ENCODE assay signal across 19 mouse cellular contexts in genomic region chr11:104061361-104061760, GRCm38 (mm10).
DNase-seq lines count a peak whose midpoint lies in the region; ATAC-seq lines count a peak whose summit lies in the region.
"Had no signal": no experiment of that assay in that cellular context is flagged by ENCODE, and none has a peak within 500 bp of the region (broad histone marks: within the 10 kb centered on the region; RNA-seq: fewer than 3 reads in every experiment).

No protein-coding gene starts in this region.

- no peaks in the 10 kb centered on the region for H3K9me3 ChIP-seq in kidney, embryonic 15.5 days (replicated peaks)
- H3K9me3 ChIP-seq: embryonic facial prominence, embryonic 10.5 days; embryonic facial prominence, embryonic 12.5 days; forebrain, embryonic 13.5 days; forebrain, embryonic 15.5 days; G1E had no signal

- no peak for ATAC-seq in kidney, embryonic 15.5 days (replicated peaks; ENCODE audit: low FRiP score)
- ATAC-seq: activated CD4-positive, CD25-positive, alpha-beta regulatory T cell, adult 4 months; forebrain, embryonic 13.5 days; forebrain, embryonic 15.5 days; forebrain, postnatal 0 days; Patski had no signal

- no peak overlapping the region for H3K9ac ChIP-seq in kidney, embryonic 15.5 days
- H3K9ac ChIP-seq: embryonic facial prominence, embryonic 12.5 days; forebrain, embryonic 13.5 days; forebrain, embryonic 15.5 days; forebrain, postnatal 0 days had no signal

- no peak overlapping the region for H3K27ac ChIP-seq in kidney, embryonic 15.5 days
- H3K27ac ChIP-seq: embryonic facial prominence, embryonic 10.5 days; embryonic facial prominence, embryonic 12.5 days; forebrain, embryonic 13.5 days; forebrain, embryonic 15.5 days had no signal

- H3K4me1 ChIP-seq in kidney, embryonic 15.5 days = no peaks in the 10 kb centered on the region
- H3K4me1 ChIP-seq: embryonic facial prominence, embryonic 12.5 days; forebrain, embryonic 13.5 days had no signal

- H3K4me2 ChIP-seq in kidney, embryonic 15.5 days = no peak overlapping the region
- H3K4me2 ChIP-seq: embryonic facial prominence, embryonic 12.5 days; forebrain, embryonic 13.5 days; forebrain, embryonic 15.5 days had no signal

- DNase-seq in A20 (ENCODE audit: low read depth, low spot score) = peak; percentile 84
- peak; percentile 16 to 23 for DNase-seq in B cell, adult 2 months
- peak; percentile 44 for DNase-seq in splenic B cell, adult 2 months (ENCODE audit: low read depth, low spot score)
- DNase-seq in kidney, postnatal 36 days = no peak
- DNase-seq: adrenal gland, adult 8-10 months; adrenal gland, postnatal 36 days; cerebellum, adult 11-12 months; cerebellum, adult 2 months; cerebellum, adult 9-10 months; cerebellum, postnatal 25 days; forebrain, postnatal 0 days had no signal

- no peak overlapping the region for H3K4me3 ChIP-seq in kidney, embryonic 15.5 days (replicated peaks)
- H3K4me3 ChIP-seq: embryonic facial prominence, embryonic 10.5 days; embryonic facial prominence, embryonic 12.5 days; forebrain, embryonic 13.5 days; forebrain, embryonic 15.5 days had no signal

- no peaks in the 10 kb centered on the region for H3K27me3 ChIP-seq in splenic B cell, adult 2 months (ENCODE audit: control insufficient read depth, insufficient read depth, low read length, poor library complexity, severe bottlenecking)
- H3K27me3 ChIP-seq in kidney, embryonic 15.5 days = no peaks in the 10 kb centered on the region
- H3K27me3 ChIP-seq: embryonic facial prominence, embryonic 12.5 days; forebrain, embryonic 13.5 days; forebrain, embryonic 15.5 days had no signal

- WGBS in kidney, embryonic 15.5 days = 75% methylated on average over 6 of the region's 6 CpGs

- H3K36me3 ChIP-seq in splenic B cell, adult 2 months (ENCODE audit: control insufficient read depth, insufficient read depth, low read length, poor library complexity, severe bottlenecking) = no peaks in the 10 kb centered on the region
- H3K36me3 ChIP-seq in kidney, embryonic 15.5 days = no peaks in the 10 kb centered on the region
- H3K36me3 ChIP-seq: embryonic facial prominence, embryonic 10.5 days; embryonic facial prominence, embryonic 12.5 days; forebrain, embryonic 15.5 days; G1E had no signal

Comparison
In these comparisons a context has a peak if more than half of its experiments do, and no peak if none do; other contexts are left out.
1. DNase-seq: peak in A20 (single experiment), B cell, adult 2 months (2 of 2) and splenic B cell, adult 2 months (single experiment); none in kidney, postnatal 36 days (0 of 2).